Mouse (Mus musculus) MEL (cell line): ENCODE data around the gene Susd6. TPM values are rescaled to one million over a fixed set of nuclear protein-coding genes. Genes with fewer than 3 reads are reported as not detected.

Source experiments
- DNase-seq: peaks from one replicate; pipeline ENCODE4 v3.0.0; 2011; ENCODE audit warnings: low read depth, low spot score
- H3K27ac ChIP-seq: 2 replicates; pipeline ENCODE4 v1.5.1; 2012; ENCODE audit warnings: low read depth, mild to moderate bottlenecking, control low read depth, low read length, moderate library complexity; ENCODE audit not compliant: control insufficient read depth
- H3K27me3 ChIP-seq, 2 experiments: fragments of 150-350 bp in 1 of 2; sonication (generic) in 1 of 2; 2 replicates each; pipeline ENCODE4 v1.6.1; 2012; ENCODE audit warnings: low read length in 2 of 2, mild to moderate bottlenecking in 2 of 2, improper control_type of control experiment in 1 of 2, moderate library complexity in 1 of 2; ENCODE audit not compliant: insufficient read depth in 2 of 2, control insufficient read depth in 1 of 2
- H3K36me3 ChIP-seq, 2 experiments: 2 replicates each; pipeline ENCODE4 v1.6.1; 2012 to 2014; ENCODE audit warnings: low read length in 2 of 2, improper control_type of control experiment in 1 of 2, inconsistent platforms in 1 of 2, mild to moderate bottlenecking in 1 of 2; ENCODE audit not compliant: insufficient read depth in 2 of 2, control insufficient read depth in 1 of 2
- H3K4me1 ChIP-seq, 2 experiments: fragments of 150-350 bp in 1 of 2; sonication (generic) in 1 of 2; 2 replicates each; pipeline ENCODE4 v1.6.1; 2012; ENCODE audit warnings: low read length in 2 of 2, improper control_type of control experiment in 1 of 2, mild to moderate bottlenecking in 1 of 2; ENCODE audit not compliant: insufficient read depth in 2 of 2, control insufficient read depth in 1 of 2
- H3K4me3 ChIP-seq, 2 experiments: fragments of 150-350 bp in 1 of 2; sonication (generic) in 1 of 2; 2 replicates each; pipeline ENCODE4 v1.5.1; 2012; ENCODE audit warnings: low read depth in 2 of 2, low read length in 2 of 2, mild to moderate bottlenecking in 2 of 2, moderate library complexity in 2 of 2, control low read depth in 1 of 2, improper control_type of control experiment in 1 of 2; ENCODE audit not compliant: control insufficient read depth in 1 of 2, insufficient read depth in 1 of 2
- H3K79me2 ChIP-seq: 2 replicates; pipeline ENCODE4 v1.6.1; 2012; ENCODE audit warnings: mild to moderate bottlenecking, low read length, moderate library complexity; ENCODE audit not compliant: control insufficient read depth, poor library complexity, insufficient read depth
- H3K9ac ChIP-seq: 2 replicates; pipeline ENCODE4 v1.6.1; 2012; ENCODE audit warnings: low read depth, mild to moderate bottlenecking, control low read depth, low read length, moderate library complexity; ENCODE audit not compliant: control insufficient read depth, poor library complexity, severe bottlenecking
- H3K9me3 ChIP-seq: fragments of 150-350 bp; sonication (generic); replicated peaks from 2 replicates; pipeline ENCODE4 v1.6.1; 2012; ENCODE audit warnings: mild to moderate bottlenecking, low read length, improper control_type of control experiment, moderate library complexity; ENCODE audit not compliant: insufficient read depth
- CHD1 ChIP-seq: IDR thresholded peaks from 2 replicates; pipeline ENCODE4 v1.6.1; 2012; ENCODE audit warnings: low read depth, mild to moderate bottlenecking, inconsistent platforms, low read length, improper control_type of control experiment
- CHD2 ChIP-seq: IDR thresholded peaks from 2 replicates; pipeline ENCODE4 v1.6.1; 2011; ENCODE audit warnings: low read length, improper control_type of control experiment
- CTCF ChIP-seq, 3 experiments: IDR thresholded peaks in 2 of 3; conservative IDR thresholded peaks in 1 of 3; 2 replicates each; pipeline ENCODE4 v1.5.1; 2011 to 2012; ENCODE audit warnings: low read length in 3 of 3, low read depth in 2 of 3, mild to moderate bottlenecking in 2 of 3, improper control_type of control experiment in 1 of 3, inconsistent platforms in 1 of 3, mixed read lengths in 1 of 3, moderate library complexity in 1 of 3; ENCODE audit not compliant: control insufficient read depth in 1 of 3, insufficient read depth in 1 of 3, poor library complexity in 1 of 3, severe bottlenecking in 1 of 3
- E2F4 ChIP-seq: IDR thresholded peaks from 2 replicates; pipeline ENCODE4 v1.6.1; 2011; ENCODE audit warnings: low read depth, low read length, improper control_type of control experiment, borderline replicate concordance
- EP300 ChIP-seq, 2 experiments: IDR thresholded peaks; 2 replicates each; pipeline ENCODE4 v1.6.1; 2011; ENCODE audit warnings: improper control_type of control experiment in 2 of 2, low read length in 2 of 2, low read depth in 1 of 2, mild to moderate bottlenecking in 1 of 2
- MAZ ChIP-seq: IDR thresholded peaks from 2 replicates; pipeline ENCODE4 v1.6.1; 2012; ENCODE audit warnings: low read depth, mild to moderate bottlenecking, inconsistent platforms, low read length, improper control_type of control experiment
- MYB ChIP-seq: IDR thresholded peaks from 2 replicates; pipeline ENCODE4 v1.6.1; 2011; ENCODE audit warnings: mild to moderate bottlenecking, low read depth, low read length, improper control_type of control experiment
- POLR2A ChIP-seq, 2 experiments: IDR thresholded peaks; 2 replicates each; pipeline ENCODE4 v1.6.1; 2011 to 2012; ENCODE audit warnings: low read length in 2 of 2, mild to moderate bottlenecking in 2 of 2, control low read depth in 1 of 2, improper control_type of control experiment in 1 of 2, low read depth in 1 of 2, moderate library complexity in 1 of 2; ENCODE audit not compliant: control insufficient read depth in 1 of 2, insufficient read depth in 1 of 2, poor library complexity in 1 of 2
- POLR2AphosphoS2 ChIP-seq: IDR thresholded peaks from 2 replicates; pipeline ENCODE4 v1.6.1; 2011; ENCODE audit warnings: low read length, improper control_type of control experiment
- POLR2AphosphoS5 ChIP-seq: IDR thresholded peaks from 2 replicates; pipeline ENCODE4 v1.6.1; 2012; ENCODE audit warnings: low read depth, borderline replicate concordance, mild to moderate bottlenecking, inconsistent platforms, low read length, moderate library complexity, mixed read lengths
- RCOR1 ChIP-seq: IDR thresholded peaks from 2 replicates; pipeline ENCODE4 v1.6.1; 2012; ENCODE audit warnings: low read depth, mild to moderate bottlenecking, inconsistent platforms, low read length, improper control_type of control experiment
- TAL1 ChIP-seq: IDR thresholded peaks from 2 replicates; pipeline ENCODE4 v1.6.1; 2012; ENCODE audit warnings: mild to moderate bottlenecking, inconsistent platforms, low read length, moderate library complexity, mixed read lengths
- UBTF ChIP-seq: IDR thresholded peaks from 2 replicates; pipeline ENCODE4 v1.6.1; 2012; ENCODE audit warnings: low read depth, mild to moderate bottlenecking, inconsistent platforms, low read length, improper control_type of control experiment, moderate library complexity, borderline replicate concordance; ENCODE audit not compliant: insufficient read depth
- USF1 ChIP-seq: IDR thresholded peaks from 2 replicates; pipeline ENCODE4 v1.6.1; 2014; ENCODE audit warnings: low read depth, mild to moderate bottlenecking, inconsistent platforms, low read length, improper control_type of control experiment, moderate library complexity
- USF2 ChIP-seq, 2 experiments: IDR thresholded peaks; 2 replicates each; pipeline ENCODE4 v1.6.1; 2011 to 2012; ENCODE audit warnings: improper control_type of control experiment in 2 of 2, low read length in 2 of 2, borderline replicate concordance in 1 of 2, inconsistent platforms in 1 of 2, low read depth in 1 of 2, mild to moderate bottlenecking in 1 of 2; ENCODE audit not compliant: insufficient read depth in 1 of 2
- ZC3H11A ChIP-seq: IDR thresholded peaks from 2 replicates; pipeline ENCODE4 v1.6.1; 2012; ENCODE audit warnings: low read depth, mild to moderate bottlenecking, inconsistent platforms, low read length, improper control_type of control experiment
- ZKSCAN1 ChIP-seq: IDR thresholded peaks from 2 replicates; pipeline ENCODE4 v1.6.1; 2012; ENCODE audit warnings: low read depth, mild to moderate bottlenecking, inconsistent platforms, low read length, improper control_type of control experiment, moderate library complexity
- ZMIZ1 ChIP-seq: IDR thresholded peaks from 2 replicates; pipeline ENCODE4 v1.6.1; 2012; ENCODE audit warnings: low read depth, mild to moderate bottlenecking, inconsistent platforms, low read length, improper control_type of control experiment, moderate library complexity
- ZNF384 ChIP-seq: IDR thresholded peaks from 2 replicates; pipeline ENCODE4 v1.6.1; 2012; ENCODE audit warnings: low read depth, mild to moderate bottlenecking, inconsistent platforms, low read length, improper control_type of control experiment
- polyA plus RNA-seq, 2 experiments: library from polyadenylated mRNA; stranded (reverse) in 1 of 2; unstranded in 1 of 2; fragments of >175 nt in 1 of 2; fragments of >200 nt in 1 of 2; gene quantifications; 2 replicates each; pipeline versions ENCODE4 v1.2.1 to v1.2.4; 2012; ENCODE audit warnings: low replicate concordance in 2 of 2, low read depth in 1 of 2; ENCODE audit not compliant: insufficient read length in 2 of 2, insufficient read depth in 1 of 2, missing spikeins in 1 of 2
- total RNA-seq: library from RNA; depleted of rRNA; stranded (reverse); fragments of 300-350 nt; gene quantifications from 2 replicates; pipeline ENCODE4 v1.2.3, GENCODE M21; 2012

Gene Susd6
- total and polyA plus RNA-seq, 3 experiments = 12.2 to 22.4 TPM; not detected in 1

DNA sequence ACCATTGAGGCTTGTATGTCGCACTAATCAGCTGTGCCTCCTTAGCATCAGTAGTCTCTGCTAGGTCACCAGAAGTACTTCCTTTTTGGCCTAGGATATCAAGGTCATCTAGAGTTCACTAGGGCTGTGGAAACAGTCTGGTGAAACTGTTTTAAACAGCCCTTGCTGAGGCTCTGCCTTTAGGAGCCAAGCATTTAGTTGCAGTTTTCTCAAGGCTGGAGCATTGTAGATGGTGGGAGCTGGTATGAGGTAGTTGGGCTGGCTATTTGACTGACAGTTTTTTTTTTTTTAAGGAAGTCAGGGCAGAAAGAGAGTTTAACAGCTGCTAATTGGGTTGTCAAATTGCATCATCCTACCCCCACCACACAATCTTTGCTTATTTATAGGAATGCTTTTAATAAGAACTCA is 56.6 kb downstream of the Susd6 start (continued):
- no peak for TF ChIP-seq USF2 (IDR thresholded peaks at IDR 0.05; ENCODE audit: borderline replicate concordance in 1 of 2, insufficient read depth in 1 of 2, low read depth in 1 of 2, low read length in 2 of 2)

DNA sequence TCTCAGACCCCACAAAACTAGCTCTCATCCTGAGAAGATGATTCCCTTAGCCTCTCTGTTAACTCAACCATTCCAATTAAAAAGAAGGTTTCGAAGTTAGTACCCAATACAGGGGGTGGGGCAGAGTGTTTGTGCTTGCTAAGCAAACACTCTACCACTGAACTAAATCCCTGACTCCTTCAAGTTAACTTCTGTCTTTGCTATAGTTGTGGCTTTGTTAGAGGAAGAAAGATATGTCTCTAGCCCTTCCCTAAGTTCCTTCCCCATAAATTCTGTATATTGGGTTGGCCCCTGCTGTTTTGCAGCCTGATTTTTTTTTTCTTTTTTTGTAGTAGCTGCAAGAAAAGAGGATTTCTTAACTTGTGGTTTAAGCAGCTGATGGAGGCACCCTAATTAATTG is 61.7 kb downstream of the Susd6 start:
- no peaks in the 10 kb centered on the region for H3K27me3 ChIP-seq
- DNase-seq = peak; percentile 38
- TF ChIP-seq RCOR1 = peak; percentile 34; the same call in 1 of the 2 replicates
- TF ChIP-seq ZC3H11A = no peak
- TF ChIP-seq ZNF384 = peak; percentile 79
- TF ChIP-seq UBTF = no peak
- no peak for TF ChIP-seq E2F4
- TF ChIP-seq CTCF (IDR thresholded peaks at IDR 0.05 in 2 of 3, conservative IDR thresholded peaks at IDR 0.05 in 1 of 3; ENCODE audit: control insufficient read depth in 1 of 3, insufficient read depth in 1 of 3, low read depth in 2 of 3, low read length in 3 of 3, poor library complexity in 1 of 3, severe bottlenecking in 1 of 3) = no peak
- no peak for TF ChIP-seq USF1
- no peak for TF ChIP-seq POLR2A (IDR thresholded peaks at IDR 0.05; ENCODE audit: control insufficient read depth in 1 of 2, insufficient read depth in 1 of 2, low read depth in 1 of 2, low read length in 2 of 2, poor library complexity in 1 of 2)
- no peak for TF ChIP-seq MYB
- H3K27ac ChIP-seq = no peak overlapping the region
- H3K79me2 ChIP-seq = peaks cover 9% of the 10 kb centered on the region
- peaks cover 10 to 11% of the 10 kb centered on the region in 2 experiments for H3K4me1 ChIP-seq
- no peak overlapping the region for H3K4me3 ChIP-seq
- H3K9me3 ChIP-seq = no peaks in the 10 kb centered on the region
- H3K9ac ChIP-seq = no peak overlapping the region
- peaks cover 8 to 19% of the 10 kb centered on the region in 2 experiments for H3K36me3 ChIP-seq

DNA sequence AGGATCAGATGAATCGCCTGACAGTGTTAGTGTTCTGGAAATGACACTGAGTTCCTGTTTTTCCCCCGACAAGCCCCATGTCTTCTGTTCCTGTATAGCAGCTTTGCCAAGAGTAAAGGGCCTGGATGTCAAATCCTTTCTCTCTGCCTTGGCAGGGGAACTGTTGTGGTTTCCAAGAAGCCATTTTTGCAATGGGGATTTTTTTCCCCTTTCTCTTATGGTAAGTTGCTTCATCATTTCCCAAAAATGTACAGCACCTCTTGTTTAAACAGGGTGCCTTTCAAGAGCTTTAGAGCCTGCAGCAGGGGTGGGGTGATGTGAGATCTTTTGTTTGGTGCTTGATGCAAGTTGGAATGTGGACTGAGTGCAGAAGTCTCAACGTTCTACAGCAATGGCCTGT is 63.4 kb downstream of the Susd6 start:
- DNase-seq = peak; percentile 30
- Histone ChIP-seq H3K27me3 (no peaks in the 10 kb centered on the region), H3K79me2 (0 out of 2 replicates have a peak, but pooled peaks cover 2% of the 10 kb centered on the region), H3K4me3 (no peak overlapping the region), H3K4me1 (peaks cover 3 to 6% of the 10 kb centered on the region in 2 experiments; a peak in 3 of 4 replicates), H3K9ac (no peak overlapping the region), H3K9me3 (no peaks in the 10 kb centered on the region), H3K36me3 (peaks cover 10% of the 10 kb centered on the region in 2 experiments), H3K27ac (no peak overlapping the region)
- no peak for TF ChIP-seq EP300 (IDR thresholded peaks at IDR 0.05; ENCODE audit: low read depth in 1 of 2, low read length in 2 of 2)
- no peak for TF ChIP-seq MAZ
- no peak for TF ChIP-seq ZKSCAN1
- no peak for TF ChIP-seq POLR2A (IDR thresholded peaks at IDR 0.05; ENCODE audit: control insufficient read depth in 1 of 2, insufficient read depth in 1 of 2, low read depth in 1 of 2, low read length in 2 of 2, poor library complexity in 1 of 2)
- no peak for TF ChIP-seq USF1
- TF ChIP-seq POLR2AphosphoS5 = no peak
- no peak for TF ChIP-seq POLR2AphosphoS2
- TF ChIP-seq ZMIZ1 = no peak
- no peak for TF ChIP-seq UBTF
- TF ChIP-seq TAL1 = no peak
- no peak for TF ChIP-seq CHD2
- TF ChIP-seq CHD1 = no peak
